Mouse (Mus musculus): ENCODE data around the gene Zfhx3. TPM values are rescaled to one million over a fixed set of nuclear protein-coding genes. Genes with fewer than 3 reads are reported as not detected.

The Zfhx3 gene
- total RNA-seq, 2 experiments from 2014 or later: 4.8 to 8.2 TPM

- no peak for DNase-seq (ENCODE audit: low spot score in 2 of 2)
Measured at GRCm38 (mm10) chr8:108017727-108018126, 75.3 kb downstream of the Zfhx3 start.

- no peak for DNase-seq (ENCODE audit: low spot score in 2 of 2)
Measured at GRCm38 (mm10) chr8:108019651-108020050, 77.2 kb downstream of the Zfhx3 start.

GRCm38 (mm10) chr8:108022404-108022803 is 80.0 kb downstream of the Zfhx3 start:
- DNase-seq (ENCODE audit: low spot score in 2 of 2): no peak

DNA sequence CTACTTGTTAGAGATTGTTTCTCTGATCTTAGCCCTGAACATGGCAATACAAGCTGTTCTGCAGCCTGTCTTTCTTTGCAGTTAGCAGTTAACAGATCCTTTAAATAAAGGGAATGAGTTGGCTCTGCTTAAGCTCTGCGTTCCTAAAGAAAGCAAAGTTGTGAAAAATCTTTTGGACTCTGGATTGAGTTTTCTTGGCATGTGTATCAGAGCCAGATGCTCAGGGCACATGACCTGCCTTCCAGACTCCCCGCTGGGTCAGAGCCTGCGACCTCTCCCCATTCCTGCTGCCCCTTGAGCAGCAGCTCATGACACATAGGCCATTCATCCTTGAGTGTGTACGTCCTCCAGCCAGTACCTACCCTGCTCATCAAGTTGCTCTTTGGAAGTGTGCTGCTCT is 81.9 kb downstream of the Zfhx3 start:
- DNase-seq (ENCODE audit: low spot score in 2 of 2): no peak

GRCm38 (mm10) chr8:108025249-108025648 is 82.8 kb downstream of the Zfhx3 start:
- DNase-seq (ENCODE audit: low spot score in 2 of 2): no peak

DNA sequence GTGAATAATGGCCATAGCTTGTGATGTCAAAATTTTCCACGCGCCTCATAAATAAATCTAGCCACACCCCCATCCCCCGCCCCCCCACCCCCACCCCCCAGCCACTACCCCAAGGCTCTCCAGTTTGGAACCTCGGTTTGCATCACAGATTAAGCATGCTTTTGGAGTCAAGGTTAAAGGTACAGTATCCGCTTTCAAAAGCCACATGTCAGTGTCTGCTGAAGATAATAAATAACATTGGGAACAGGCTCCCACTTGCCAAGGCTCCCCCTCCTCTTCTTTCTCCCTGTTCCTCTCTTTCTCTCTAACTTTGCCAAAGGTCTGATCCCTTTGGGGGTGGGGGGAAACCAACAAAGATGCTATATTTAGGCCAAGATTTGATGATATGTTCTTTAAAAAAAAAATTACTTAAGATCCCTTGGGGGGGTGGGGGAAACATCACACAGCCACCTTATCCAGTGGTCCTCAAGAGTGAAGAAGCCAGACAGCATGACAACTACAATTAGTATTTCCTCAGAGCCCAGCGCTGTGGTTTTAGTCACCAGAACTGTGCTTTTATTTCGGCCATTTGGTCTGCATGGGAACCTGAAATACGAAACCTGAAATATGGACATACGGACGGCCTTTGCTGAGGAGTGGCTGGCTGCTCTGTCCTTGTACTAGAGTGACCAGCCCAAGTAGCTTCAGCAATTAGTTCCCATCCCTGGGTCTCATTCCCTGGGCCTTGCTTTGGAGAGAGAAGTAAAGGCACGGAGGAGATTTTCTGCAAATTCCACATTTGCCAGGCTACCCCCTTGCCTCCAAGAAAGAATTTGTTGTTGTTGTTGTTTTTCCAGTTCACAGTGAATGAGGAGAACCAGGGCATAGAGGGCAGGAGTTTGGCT is 84.4 kb downstream of the Zfhx3 start:
- no peak for DNase-seq (ENCODE audit: low spot score in 2 of 2)

DNA sequence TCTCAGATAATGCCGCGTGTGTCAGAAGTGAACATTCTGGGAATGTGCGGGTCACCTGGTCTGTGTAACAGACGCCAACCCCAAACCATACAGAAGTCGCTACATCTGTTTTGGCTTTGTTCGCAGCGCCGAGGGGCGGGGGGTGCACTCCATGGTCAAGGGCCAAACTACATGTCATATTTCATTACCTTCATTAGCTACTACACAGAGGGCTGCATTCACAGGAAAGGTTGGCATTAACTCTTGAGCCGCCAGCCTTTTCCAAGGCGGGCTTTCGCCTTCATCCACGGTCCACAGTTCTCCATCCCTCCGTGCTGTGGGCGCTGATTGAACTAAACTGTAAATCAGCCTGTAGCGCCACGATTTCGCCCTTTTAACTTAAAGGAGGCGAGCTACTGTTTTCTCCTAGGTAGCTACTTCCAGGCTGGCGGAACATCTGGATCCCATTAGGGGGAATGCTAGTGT is 85.1 kb downstream of the Zfhx3 start:
- DNase-seq (ENCODE audit: low spot score in 2 of 2): no peak

DNA sequence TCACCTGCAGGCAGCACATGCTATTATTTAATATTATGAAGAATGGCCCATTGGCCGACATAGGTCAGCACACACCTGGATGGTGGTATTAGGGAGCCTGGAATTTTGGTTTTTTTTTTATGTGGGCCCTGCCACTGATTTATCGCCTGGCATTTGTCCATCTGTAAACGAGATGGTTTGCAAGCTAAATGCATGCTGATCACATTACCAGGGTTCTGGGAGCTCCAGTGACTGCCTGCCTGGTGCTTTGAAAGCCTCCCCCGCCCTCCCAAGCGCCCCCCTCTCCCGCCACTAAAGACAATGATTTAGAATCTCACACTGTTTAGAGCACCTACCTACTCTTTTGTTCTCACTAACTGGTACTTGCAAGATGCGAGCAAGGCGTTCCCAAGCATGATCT is 86.0 kb downstream of the Zfhx3 start:
- DNase-seq (ENCODE audit: low spot score in 2 of 2): no peak

DNA sequence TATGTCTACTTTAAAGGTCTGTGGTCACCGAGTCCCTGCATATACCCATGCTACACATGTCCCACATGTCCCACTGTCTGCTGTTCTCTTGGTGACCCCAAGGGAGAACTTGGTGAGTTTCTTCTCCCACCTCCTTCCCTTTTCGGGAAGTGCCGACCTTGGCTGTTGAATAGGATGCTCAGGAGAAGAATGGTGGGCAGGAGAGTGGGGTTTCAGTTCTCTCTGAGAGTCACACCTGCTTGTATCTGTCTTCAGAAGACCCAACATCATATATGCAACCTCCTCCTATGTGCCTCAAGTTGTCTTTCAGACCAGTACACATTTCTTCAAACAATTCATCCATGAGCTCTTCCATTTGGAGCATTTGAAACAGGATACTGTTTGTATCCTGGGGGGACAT is 88.7 kb downstream of the Zfhx3 start:
- no peak for DNase-seq (ENCODE audit: low spot score in 2 of 2)

GRCm38 (mm10) chr8:108034070-108034469 is 91.6 kb downstream of the Zfhx3 start:
- DNase-seq (ENCODE audit: low spot score in 2 of 2): no peak

DNA sequence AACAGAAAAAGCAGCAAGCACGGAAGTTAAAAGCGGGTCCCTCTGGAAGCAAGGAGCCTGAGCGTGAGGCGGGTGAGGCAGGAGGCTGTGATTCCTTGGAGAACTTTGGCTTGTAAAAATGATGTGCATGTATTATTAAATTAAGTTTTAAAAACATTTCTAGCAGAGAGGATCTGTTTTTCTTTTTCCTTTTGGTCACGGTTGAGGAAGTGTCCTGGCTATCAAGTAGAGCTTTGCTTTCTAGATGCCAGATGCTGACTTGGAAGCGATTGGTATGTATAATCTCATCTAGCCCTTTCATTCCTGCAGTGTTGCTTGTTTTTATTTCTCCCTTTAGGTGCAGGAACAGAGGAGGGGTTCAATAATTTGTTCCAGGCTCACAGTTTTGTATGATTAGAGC is 92.3 kb downstream of the Zfhx3 start:
- no peak for DNase-seq (ENCODE audit: low spot score in 2 of 2)

GRCm38 (mm10) chr8:108043618-108044017 is 101.2 kb downstream of the Zfhx3 start:
- no peak for DNase-seq (ENCODE audit: low spot score in 2 of 2)

GRCm38 (mm10) chr8:108044185-108044584 is 101.7 kb downstream of the Zfhx3 start:
- no peak for DNase-seq (ENCODE audit: low spot score in 2 of 2)

DNA sequence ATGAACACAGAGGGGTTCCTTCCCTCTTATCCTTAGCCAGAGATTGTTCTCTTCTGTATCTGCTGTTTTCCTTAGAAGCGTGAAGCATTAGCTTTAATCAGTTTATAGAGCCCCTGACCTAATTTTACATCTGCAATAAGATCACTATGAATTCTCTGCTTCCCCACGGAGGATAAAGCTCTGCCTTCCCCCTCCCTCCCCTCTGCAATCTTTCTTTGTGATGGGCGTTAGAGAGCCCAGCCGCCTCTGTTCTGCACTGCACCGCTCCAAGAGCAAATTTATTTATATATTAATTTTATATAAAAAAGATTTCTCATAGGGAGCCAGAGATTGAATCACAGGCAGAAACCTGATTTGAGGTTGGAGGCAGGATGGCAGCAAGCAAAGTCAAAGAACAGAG is 113.8 kb downstream of the Zfhx3 start:
- DNase-seq (ENCODE audit: low spot score in 2 of 2): no peak

GRCm38 (mm10) chr8:108061972-108062371 is 119.5 kb downstream of the Zfhx3 start:
- DNase-seq (ENCODE audit: low spot score in 2 of 2): no peak

DNA sequence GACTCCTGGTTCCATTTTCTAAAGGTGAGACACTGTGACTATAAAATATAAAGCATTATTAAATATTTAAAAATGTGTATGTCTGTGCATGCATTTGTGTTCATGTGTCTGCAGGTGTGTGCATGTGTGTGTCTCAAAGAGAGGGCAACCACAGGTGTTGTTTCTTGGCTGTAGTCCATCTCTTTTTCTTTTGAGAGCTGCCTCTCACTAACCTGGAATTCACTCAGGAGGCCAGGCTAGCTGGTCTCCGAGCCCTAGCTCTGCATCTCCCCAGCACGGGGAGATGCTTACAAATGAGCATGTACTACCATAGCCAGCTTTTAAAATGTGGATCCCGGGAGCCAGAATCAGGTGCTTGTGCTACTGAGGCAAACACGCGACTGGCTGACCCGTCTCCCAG is 124.7 kb downstream of the Zfhx3 start:
- DNase-seq (ENCODE audit: low spot score in 2 of 2): no peak

GRCm38 (mm10) chr8:108068195-108068594 is 125.8 kb downstream of the Zfhx3 start:
- DNase-seq (ENCODE audit: low spot score in 2 of 2): no peak

- no peak for DNase-seq (ENCODE audit: low spot score in 2 of 2)
Measured at GRCm38 (mm10) chr8:108070438-108070837, 128.0 kb downstream of the Zfhx3 start.

- DNase-seq (ENCODE audit: low spot score in 2 of 2): no peak
Measured at GRCm38 (mm10) chr8:108072126-108072746, 129.8 kb downstream of the Zfhx3 start.

DNA sequence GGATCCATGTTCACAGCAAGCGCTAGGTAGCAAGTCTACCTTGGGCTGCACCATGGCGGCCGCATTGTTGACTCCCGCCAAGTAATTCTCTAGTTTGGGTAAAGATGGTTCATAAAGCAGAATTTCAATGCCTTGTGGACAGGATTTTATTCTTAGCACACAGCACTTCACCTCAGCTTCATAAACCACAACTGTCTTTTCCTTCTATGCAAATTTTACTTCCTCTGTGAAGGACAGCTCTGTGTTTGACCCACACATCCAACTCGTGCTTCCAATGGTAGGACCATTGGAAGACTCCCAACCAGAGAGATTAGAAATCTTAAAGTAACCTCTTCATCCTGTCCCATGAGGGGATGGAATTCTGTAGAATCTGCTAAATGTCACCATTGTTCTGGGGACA is 130.4 kb downstream of the Zfhx3 start:
- DNase-seq (ENCODE audit: low spot score in 2 of 2): no peak

DNA sequence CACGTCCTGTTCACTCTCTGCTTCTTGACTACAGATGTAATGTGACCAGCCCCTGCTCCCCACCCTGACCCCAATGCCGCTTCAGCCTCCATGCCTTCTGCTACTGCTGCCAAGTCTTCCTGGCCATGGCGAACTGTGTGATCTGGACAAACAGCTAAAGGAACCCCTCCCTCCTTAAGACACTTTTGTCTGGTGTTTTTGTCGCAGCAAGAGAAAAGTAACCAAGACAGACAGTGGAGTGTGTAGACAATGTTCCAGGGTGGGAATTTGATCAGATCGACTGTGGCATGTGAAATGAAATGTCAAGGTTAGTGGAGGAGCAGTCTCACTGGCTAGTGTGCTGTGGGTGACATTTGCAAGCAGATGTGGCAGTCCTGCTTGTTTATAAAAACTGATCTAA is 132.7 kb downstream of the Zfhx3 start:
- DNase-seq (ENCODE audit: low spot score in 2 of 2): no peak

DNA sequence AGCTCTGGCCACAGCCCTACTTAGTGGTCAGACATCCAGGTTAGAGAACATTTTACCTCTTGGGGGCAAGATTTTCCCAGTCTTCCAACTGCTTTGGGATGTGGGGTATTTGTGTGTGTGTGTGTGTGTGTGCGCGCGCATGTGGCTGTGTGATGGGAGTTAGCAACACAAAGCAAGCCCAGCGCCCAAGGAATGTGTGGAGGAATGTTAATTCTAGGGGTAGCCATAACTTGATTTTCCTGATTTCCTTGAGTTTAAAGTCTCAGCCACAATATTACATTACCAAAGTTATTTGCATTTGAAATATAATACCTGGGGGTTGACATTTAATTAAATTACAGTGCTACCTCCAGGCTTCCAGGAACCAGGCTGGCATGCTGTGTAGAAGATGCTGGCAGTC is 136.3 kb downstream of the Zfhx3 start:
- DNase-seq (ENCODE audit: low spot score in 2 of 2): no peak

DNA sequence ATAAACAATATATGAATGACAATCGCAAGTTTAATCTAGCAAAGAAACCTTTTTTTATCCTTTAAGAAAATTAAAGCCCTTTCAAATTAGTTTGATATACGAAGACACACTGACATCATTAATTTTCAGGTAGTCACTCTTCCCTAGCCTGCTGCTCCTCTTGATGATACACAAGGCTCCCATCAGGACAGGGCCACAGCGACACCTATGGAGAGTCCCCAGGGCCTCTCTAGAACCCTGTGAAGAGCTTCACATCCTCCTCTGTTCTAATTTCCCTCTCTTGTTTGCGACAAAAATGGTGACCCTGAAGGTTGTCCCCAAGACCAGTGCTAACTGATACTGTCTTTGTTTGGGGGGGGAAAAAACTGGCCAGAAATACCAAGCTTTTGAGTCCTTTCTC is 144.5 kb downstream of the Zfhx3 start:
- peak in 1 of 2 experiments; percentile 5 for DNase-seq (ENCODE audit: low spot score in 2 of 2)

Data from layer of hippocampus, postnatal 14 days (tissue).